Mouse (Mus musculus) stomach, postnatal 0 days (tissue): ENCODE data around the gene Uimc1.

ENCODE experiments used
- CTCF ChIP-seq: IDR thresholded peaks from 2 replicates; pipeline ENCODE4 v1.5.1; 2016; ENCODE audit warnings: antibody characterized with exemption, low read depth, mild to moderate bottlenecking, moderate library complexity
- EP300 ChIP-seq: optimal IDR thresholded peaks from 2 replicates; pipeline ENCODE3; 2016; ENCODE audit warnings: antibody characterized with exemption

- peak; percentile 88 for TF ChIP-seq EP300
- peak; percentile 68 for TF ChIP-seq CTCF
Measured at GRCm38 (mm10) chr13:55105045-55105952, 5.2 kb upstream of the Uimc1 start, which contains the start of gene Zfp346.
